Comparison of ENCODE assay signal across 19 mouse cellular contexts in genomic region chr6:36815992-36816391, GRCm38 (mm10). TPM values are rescaled to one million over a fixed set of nuclear protein-coding genes. Genes with fewer than 3 reads are reported as not detected.
"Had no signal": no experiment of that assay in that cellular context is flagged by ENCODE, and none has a peak within 500 bp of the region (broad histone marks: within the 10 kb centered on the region; RNA-seq: fewer than 3 reads in every experiment).

No protein-coding gene starts in this region.

- H3K27ac ChIP-seq: lung, embryonic 15.5 days; midbrain, embryonic 10.5 days; midbrain, embryonic 12.5 days; neural tube, embryonic 13.5 days; neural tube, embryonic 15.5 days had no signal

- DNase-seq: lung, postnatal 4 days; midbrain, embryonic 14.5 days; retina, postnatal 1 day; right cerebral cortex, adult 18-20 months; right cerebral cortex, postnatal 25 days; right cerebral cortex, postnatal 4 days; spleen, adult 18-20 months; thymus, adult 18-20 months; thymus, postnatal 14 days; thymus, postnatal 36 days had no signal

- H3K9me3 ChIP-seq: lung, embryonic 15.5 days; midbrain, embryonic 10.5 days; midbrain, embryonic 12.5 days; neural tube, embryonic 13.5 days; neural tube, embryonic 15.5 days had no signal

- H3K36me3 ChIP-seq: lung, embryonic 15.5 days; midbrain, embryonic 10.5 days; midbrain, embryonic 12.5 days; neural tube, embryonic 13.5 days; neural tube, embryonic 15.5 days had no signal

- H3K9ac ChIP-seq: lung, embryonic 15.5 days; midbrain, embryonic 12.5 days; neural tube, embryonic 13.5 days; neural tube, embryonic 15.5 days had no signal

- H3K27me3 ChIP-seq: neural tube, embryonic 13.5 days; neural tube, embryonic 15.5 days had no signal

- ATAC-seq: lung, postnatal 0 days; midbrain, embryonic 16.5 days had no signal

- H3K4me2 ChIP-seq: lung, embryonic 15.5 days; midbrain, embryonic 12.5 days; neural tube, embryonic 13.5 days; neural tube, embryonic 15.5 days had no signal

- H3K4me3 ChIP-seq: lung, embryonic 15.5 days; midbrain, embryonic 10.5 days; midbrain, embryonic 12.5 days; myocyte; neural tube, embryonic 13.5 days; neural tube, embryonic 15.5 days had no signal

RNA-seq across cellular contexts. Expression of gene Ptn, which starts 6.0 kb away (rescaled TPM):
- total RNA-seq: megakaryocyte, adult 5-6 weeks had no signal
